Mouse (Mus musculus) macrophage (primary cell): Measurements from ENCODE around the gene Tent4b. TPM values are rescaled to one million over a fixed set of nuclear protein-coding genes. Genes with fewer than 3 reads are reported as not detected.

ENCODE experiments used
- H3K27ac ChIP-seq: fragments of 350-480 bp; formaldehyde crosslinking; 2 replicates; pipeline ENCODE4 v1.9.0; 2021
- H3K36me3 ChIP-seq: fragments of 350-480 bp; formaldehyde crosslinking; 2 replicates; pipeline ENCODE4 v1.9.0; 2021; ENCODE audit errors: inconsistent target
- H3K4me3 ChIP-seq: fragments of 350-480 bp; formaldehyde crosslinking; 2 replicates; pipeline ENCODE4 v1.9.0; 2021; ENCODE audit errors: inconsistent target
- H3K79me2 ChIP-seq: fragments of 350-480 bp; formaldehyde crosslinking; 2 replicates; pipeline ENCODE4 v1.9.0; 2021; ENCODE audit errors: inconsistent target
- WGBS: methylation state at CpG from one replicate; pipeline ENCODE4 v1.1.7; 2026; ENCODE audit warnings: inconsistent platforms; ENCODE audit not compliant: missing documents; 5-methylcytosine and 5-hydroxymethylcytosine counted together
- polyA plus RNA-seq: library from polyadenylated mRNA; stranded (reverse); fragments of 250-400 nt; gene quantifications from 3 replicates; pipeline ENCODE4 v1.2.4, GENCODE M21; 2018; ENCODE audit warnings: inconsistent platforms

Tent4b gene
- polyA plus RNA-seq, 1 experiment from 2014 or later: 27.6 TPM

DNA sequence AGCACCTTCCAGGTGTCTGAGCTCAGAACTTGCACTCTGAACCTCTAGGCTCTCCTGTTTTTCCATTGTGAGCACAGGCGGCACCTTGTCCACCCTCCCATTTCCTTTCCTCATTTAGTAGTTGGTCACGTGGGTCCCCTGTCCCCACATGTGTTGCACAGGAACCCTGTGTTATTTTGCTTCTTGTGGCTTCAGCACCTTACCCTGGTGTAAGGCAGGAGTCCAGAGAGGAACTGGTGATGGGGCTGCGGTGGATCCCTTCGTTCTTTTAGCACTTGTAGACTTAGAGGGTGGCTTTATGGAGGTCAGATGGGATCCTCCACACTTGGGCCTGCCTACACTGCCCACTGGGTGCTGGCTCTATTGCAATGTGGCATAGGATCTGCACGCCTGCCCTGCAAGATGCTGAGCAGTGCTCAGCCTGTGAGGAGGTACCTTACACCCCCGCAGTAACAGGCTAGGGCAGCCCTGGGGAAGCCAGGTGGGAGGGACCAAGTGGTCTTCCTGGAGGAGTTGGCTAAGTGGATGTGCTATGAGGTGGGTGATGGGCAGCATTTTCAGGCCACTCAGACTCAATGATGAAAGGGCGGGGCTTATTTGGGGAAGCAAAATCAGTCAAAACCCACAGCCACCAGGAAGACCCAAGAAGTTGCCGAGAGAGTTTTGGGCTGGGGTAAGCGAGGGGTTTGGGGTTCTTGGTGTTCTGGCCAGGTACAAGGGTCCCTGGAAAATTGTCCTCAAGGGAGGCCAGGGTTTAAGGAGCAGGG lies 94.8 kb downstream of the Tent4b start:
- H3K27ac ChIP-seq: peak overlapping the region; percentile 90
- H3K36me3 ChIP-seq: peaks cover 18% of the 10 kb centered on the region
- 4% methylated on average over 9 of the region's 9 CpGs for WGBS
- H3K4me3 ChIP-seq: peak overlapping the region; percentile 78
- peaks cover 77% of the 10 kb centered on the region for H3K79me2 ChIP-seq

DNA sequence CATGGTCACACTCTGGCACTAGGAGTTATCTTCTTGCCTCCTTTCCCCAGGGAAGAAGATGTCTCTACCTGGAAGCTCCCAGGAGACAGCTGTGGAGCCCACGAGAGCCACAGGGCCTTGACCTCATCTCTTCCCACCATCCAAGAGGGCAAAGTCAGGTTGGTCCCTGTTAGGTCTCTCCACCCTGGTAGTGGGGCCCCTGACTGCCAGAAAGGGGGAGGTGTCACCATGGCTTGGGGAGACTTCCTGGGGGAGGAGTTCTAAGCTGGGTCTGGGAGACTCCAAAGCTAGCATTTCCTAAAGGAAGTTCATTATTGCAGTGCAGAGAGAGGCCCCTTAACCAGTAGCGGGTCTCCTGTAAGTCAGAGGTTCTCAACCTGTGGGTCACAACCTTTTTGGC lies 96.0 kb downstream of the Tent4b start:
- Histone ChIP-seq H3K27ac (peak overlapping the region; percentile 90), H3K79me2 (peaks cover 89% of the 10 kb centered on the region), H3K36me3 (peaks cover 18% of the 10 kb centered on the region), H3K4me3 (peak overlapping the region; percentile 78)
- WGBS: 34% methylated on average over 2 of the region's 2 CpGs

DNA sequence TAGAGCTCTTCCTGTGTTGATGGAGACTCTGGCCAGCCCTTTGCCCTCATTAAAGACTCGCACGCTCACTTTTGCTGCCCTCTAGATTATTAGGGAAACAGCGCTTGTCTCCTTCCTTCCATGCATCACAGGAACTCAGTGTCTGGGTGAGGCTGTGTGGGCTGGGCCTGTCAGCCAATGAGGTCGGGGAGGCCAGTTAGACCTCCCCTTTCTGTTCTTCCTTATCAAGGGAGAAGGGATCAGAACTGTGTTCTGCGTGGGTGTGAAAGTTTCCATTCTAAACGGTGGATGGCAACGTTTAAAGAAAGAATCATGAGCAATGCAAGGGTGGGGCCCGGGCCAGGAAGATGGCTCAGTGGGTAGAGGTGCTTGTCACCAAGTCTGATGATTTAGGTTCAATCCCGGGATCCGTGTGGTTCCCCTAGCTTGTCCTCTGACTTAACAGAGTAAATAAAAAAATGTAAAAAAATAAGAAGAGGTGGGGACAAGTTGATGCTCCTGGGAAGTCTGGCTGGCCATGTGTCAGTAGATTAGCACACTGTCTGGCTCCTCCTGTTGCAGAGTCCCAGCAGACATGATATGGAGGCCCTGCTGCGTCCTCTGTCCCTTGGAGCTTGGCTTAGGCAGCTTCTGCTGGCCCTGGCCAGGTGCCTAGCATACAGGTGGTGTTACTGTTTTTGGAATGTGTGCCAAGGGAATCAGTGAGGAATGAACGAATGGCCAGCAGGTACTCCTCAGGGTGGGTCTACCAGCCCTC lies 99.1 kb downstream of the Tent4b start:
- peak overlapping the region; percentile 95 for H3K27ac ChIP-seq
- peaks cover 95% of the 10 kb centered on the region for H3K79me2 ChIP-seq
- peaks cover 27% of the 10 kb centered on the region for H3K36me3 ChIP-seq
- no peak overlapping the region for H3K4me3 ChIP-seq
- whole genome bisulfite sequencing: 35% methylated on average over 12 of the region's 12 CpGs

DNA sequence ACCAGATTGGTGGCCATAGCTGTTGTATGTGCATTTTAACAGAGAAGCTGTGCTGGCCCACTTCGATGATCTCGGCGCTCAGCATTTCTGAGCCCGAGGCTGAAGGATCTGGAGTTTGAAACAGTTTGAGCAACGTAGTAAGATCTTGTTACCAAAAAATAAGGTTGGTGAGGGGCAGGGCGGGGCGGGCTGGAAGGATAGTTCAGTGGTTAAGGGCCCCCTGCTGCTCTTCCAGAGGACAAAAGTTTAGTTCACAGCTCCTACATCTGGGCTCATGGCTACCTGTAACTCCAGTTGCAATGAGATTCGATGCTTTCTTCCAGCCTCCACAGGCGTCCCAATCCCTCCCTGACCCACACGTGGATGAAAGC lies 99.7 kb downstream of the Tent4b start:
- peaks cover 33% of the 10 kb centered on the region for H3K36me3 ChIP-seq
- no peak overlapping the region for H3K4me3 ChIP-seq
- peaks cover 95% of the 10 kb centered on the region for H3K79me2 ChIP-seq
- WGBS: 87% methylated on average over 10 of the region's 10 CpGs
- peak overlapping the region; percentile 95 for H3K27ac ChIP-seq

DNA sequence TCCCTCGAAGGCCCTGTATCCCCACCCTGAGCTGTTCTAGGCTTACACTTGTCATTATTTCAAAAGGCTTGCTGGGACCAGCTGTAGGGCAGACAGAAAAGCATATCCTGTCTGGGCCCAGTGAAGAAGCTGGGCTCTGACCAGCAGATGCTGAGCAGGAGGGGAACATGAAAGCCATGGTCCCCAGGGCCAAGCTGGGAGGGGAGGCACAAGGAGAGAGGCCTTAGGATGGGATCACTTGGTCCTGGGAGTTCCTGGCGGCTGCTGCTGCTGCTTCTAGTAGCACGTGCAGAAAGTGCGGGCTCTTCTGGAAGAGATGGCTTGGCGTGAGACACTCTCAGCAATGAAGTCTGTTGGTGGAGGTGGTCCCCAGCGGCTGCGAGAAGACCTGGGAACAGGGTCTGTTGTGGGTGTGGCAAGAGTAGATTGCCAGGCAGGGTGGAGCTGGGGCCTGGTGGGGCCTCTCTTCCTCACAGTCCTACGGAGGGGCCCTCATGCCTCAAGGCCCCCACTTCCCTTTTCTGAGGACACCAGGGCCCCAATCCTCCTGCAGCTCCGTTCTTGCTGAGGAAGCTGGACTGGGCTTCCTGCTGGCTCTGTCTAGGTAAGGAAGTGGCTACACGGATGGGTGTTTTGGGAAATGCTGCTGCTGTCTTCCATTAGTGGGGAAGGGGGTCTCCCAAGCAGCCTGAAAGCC lies 101.0 kb downstream of the Tent4b start:
- no peak overlapping the region for H3K4me3 ChIP-seq
- WGBS: 15% methylated on average over 7 of the region's 10 CpGs
- H3K79me2 ChIP-seq: peaks cover 95% of the 10 kb centered on the region

DNA sequence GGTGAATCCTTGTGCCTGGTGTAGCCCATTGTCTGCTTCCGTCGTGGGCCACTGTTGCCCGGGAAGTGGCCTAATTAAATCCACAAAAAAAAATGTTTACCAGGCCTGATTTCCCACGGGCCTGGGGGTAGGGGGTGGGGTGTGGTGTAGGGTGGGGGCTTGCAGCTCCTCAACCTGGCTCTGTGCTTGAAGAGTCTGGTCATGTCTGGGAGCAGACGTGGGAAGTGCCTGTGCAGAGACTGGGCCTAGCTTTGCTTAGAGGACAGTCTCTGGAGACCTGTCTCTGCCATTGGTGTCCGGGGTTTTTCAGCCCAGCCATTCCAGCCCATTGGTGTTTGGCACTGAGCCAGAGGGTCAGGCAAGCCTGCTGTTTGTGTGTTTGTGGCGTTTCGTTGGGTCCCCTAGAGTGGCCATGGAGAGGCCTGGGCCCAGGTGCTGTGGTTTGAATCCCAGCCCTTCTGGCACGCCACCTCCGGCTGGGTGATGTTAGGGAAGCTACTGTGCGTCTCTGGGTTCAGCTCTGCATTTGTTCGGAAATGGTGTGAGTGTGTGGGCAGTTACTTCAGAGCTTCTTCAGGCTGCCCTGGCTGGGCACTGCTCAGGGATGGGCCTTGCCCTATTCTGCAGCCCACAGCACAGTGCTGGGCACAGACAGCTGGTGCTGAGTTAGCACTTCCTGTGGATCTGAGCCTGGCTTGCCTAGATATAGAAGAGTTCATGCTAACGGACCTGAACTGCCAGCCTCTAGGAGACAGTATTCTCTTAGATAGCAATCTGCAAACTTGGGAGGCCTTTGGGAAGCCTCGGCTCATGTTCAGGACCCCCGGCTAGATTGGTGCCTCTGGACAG lies 102.8 kb downstream of the Tent4b start:
- WGBS: 88% methylated on average over 14 of the region's 15 CpGs
- peaks cover 94% of the 10 kb centered on the region for H3K79me2 ChIP-seq
- H3K36me3 ChIP-seq: peaks cover 27% of the 10 kb centered on the region
- H3K27ac ChIP-seq: peak overlapping the region; percentile 95
- no peak overlapping the region for H3K4me3 ChIP-seq

More for the DNA sequence above, 101.0 kb downstream of the Tent4b start:
- Histone ChIP-seq H3K36me3 (peaks cover 35% of the 10 kb centered on the region), H3K27ac (peak overlapping the region; percentile 95)

DNA sequence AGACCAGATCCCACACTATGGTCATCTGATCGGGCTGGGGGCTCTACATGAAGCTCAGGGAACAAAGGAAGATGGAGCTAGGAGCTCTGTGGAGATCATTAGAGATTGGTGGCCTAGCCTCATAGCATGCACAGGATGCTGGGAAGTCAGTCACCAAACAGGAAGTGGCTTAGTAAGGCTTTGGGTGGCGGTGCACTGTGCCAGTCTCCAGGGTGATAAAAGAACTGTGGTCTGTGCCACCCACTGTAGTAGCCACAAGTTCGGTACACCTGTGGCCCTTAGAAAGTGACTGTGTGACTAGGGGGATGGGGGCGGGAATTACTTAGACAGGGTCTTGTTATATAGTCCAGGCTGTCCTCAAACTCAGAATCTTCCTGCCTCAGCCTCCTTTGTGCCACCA lies 106.8 kb downstream of the Tent4b start:
- H3K27ac ChIP-seq: no peak overlapping the region
- 53% methylated on average over 4 of the region's 4 CpGs for WGBS

DNA sequence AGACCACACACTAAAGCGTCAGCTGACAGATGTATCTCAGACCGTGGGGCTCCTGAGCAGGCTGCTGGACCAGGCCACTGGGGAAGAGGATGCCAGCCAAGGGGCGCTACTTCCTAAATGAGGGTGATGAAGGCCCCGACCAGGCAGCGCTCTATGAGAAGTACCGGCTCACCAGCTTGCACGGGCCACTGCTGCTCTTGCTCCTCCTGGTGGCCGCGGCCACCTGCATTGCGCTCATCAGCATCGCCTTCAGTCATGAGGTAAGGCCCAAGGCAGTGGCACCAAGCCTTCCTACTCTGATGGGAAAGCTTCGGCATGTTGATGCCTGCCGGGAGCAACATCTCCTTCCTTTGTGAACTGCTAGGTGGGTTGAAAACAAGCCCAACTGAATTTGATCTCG lies 107.5 kb downstream of the Tent4b start:
- WGBS: 84% methylated on average over 14 of the region's 14 CpGs
- peaks cover 62% of the 10 kb centered on the region for H3K36me3 ChIP-seq

More for the DNA sequence above, 106.8 kb downstream of the Tent4b start:
- Histone ChIP-seq H3K4me3 (no peak overlapping the region), H3K36me3 (peaks cover 55% of the 10 kb centered on the region), H3K79me2 (peaks cover 99% of the 10 kb centered on the region)

DNA sequence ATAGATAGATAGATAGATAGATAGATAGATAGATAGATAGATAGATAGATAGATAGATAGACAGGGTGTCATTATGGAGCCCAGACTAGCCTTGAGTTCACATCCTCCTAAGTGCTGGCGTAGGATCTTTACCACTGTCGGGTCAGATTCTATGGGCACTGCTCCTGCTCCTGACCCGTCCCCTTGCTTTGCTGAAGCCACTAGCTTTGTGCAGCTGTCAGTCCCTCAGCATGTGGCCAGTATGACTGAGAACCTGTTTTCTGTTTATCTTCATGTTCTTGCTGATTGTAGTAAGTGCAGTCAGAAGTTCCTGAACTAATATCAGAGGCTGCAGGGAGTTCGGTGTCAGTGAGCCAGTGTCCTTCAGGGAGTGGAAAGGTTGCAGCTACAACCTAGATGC lies 108.7 kb downstream of the Tent4b start:
- peaks cover 65% of the 10 kb centered on the region for H3K36me3 ChIP-seq
- H3K79me2 ChIP-seq: peaks cover 92% of the 10 kb centered on the region
- 92% methylated on average over 4 of the region's 4 CpGs for WGBS
- H3K4me3 ChIP-seq: no peak overlapping the region
- H3K27ac ChIP-seq: no peak overlapping the region

More for the DNA sequence above, 107.5 kb downstream of the Tent4b start:
- Histone ChIP-seq H3K79me2 (peaks cover 99% of the 10 kb centered on the region), H3K27ac (no peak overlapping the region), H3K4me3 (no peak overlapping the region)

Other genes starting within 250 kb of the Tent4b start
- not detected in 3 replicates for gene Zfp423, start 239.6 kb upstream of the Tent4b start, polyA plus RNA-seq
- 35.1 to 43.4 TPM (median 37.8 TPM) in 3 replicates for gene Cnep1r1, start 80.4 kb upstream of the Tent4b start, polyA plus RNA-seq
- gene Heatr3, start 61.4 kb upstream of the Tent4b start, polyA plus RNA-seq: 10.9 to 28.0 TPM (median 12.5 TPM) in 3 replicates
- 49.6 to 90.2 TPM (median 76.3 TPM) in 3 replicates for gene Adcy7, start 73.2 kb downstream of the Tent4b start, polyA plus RNA-seq
- 70.3 to 154 TPM (median 78.5 TPM) in 3 replicates for gene Brd7, start 163.0 kb downstream of the Tent4b start, polyA plus RNA-seq